Mouse (Mus musculus) layer of hippocampus, adult 2 months (tissue): ENCODE data around the gene C130074G19Rik. TPM values are rescaled to one million over a fixed set of nuclear protein-coding genes. Genes with fewer than 3 reads are reported as not detected.

ENCODE experiments used
- DNase-seq, 2 experiments: peaks; one replicate each; pipeline ENCODE4 v3.0.0; 2022; ENCODE audit warnings: low spot score in 2 of 2
- H3K27ac ChIP-seq: fragments of 200-600 bp; 2 replicates; pipeline ENCODE4 v1.8.1; 2022
- H3K4me3 ChIP-seq: fragments of 200-600 bp; 2 replicates; pipeline ENCODE4 v1.8.1; 2022; ENCODE audit warnings: mild to moderate bottlenecking
- CTCF ChIP-seq: fragments of 200-600 bp; conservative IDR thresholded peaks from 2 replicates; pipeline ENCODE4 v1.8.1; 2022; ENCODE audit warnings: antibody characterized with exemption, mild to moderate bottlenecking, moderate library complexity
- long read RNA-seq, 2 experiments: library from polyadenylated mRNA; stranded (forward); transcript quantifications; one replicate each; pipeline ENCODE4 v2.0.0; 2021; ENCODE audit warnings: borderline mapping rate in 2 of 2
- total RNA-seq, 2 experiments: library from RNA; stranded (reverse); gene quantifications; 2 replicates each; pipeline ENCODE4 v1.2.3; 2021

Gene C130074G19Rik
- 1 to 10 TPM; 7.1 to 8.3 TPM for total RNA-seq
- long read RNA-seq, experiment 1 = 0 reads
- long read RNA-seq, experiment 2 = 0 reads

DNA sequence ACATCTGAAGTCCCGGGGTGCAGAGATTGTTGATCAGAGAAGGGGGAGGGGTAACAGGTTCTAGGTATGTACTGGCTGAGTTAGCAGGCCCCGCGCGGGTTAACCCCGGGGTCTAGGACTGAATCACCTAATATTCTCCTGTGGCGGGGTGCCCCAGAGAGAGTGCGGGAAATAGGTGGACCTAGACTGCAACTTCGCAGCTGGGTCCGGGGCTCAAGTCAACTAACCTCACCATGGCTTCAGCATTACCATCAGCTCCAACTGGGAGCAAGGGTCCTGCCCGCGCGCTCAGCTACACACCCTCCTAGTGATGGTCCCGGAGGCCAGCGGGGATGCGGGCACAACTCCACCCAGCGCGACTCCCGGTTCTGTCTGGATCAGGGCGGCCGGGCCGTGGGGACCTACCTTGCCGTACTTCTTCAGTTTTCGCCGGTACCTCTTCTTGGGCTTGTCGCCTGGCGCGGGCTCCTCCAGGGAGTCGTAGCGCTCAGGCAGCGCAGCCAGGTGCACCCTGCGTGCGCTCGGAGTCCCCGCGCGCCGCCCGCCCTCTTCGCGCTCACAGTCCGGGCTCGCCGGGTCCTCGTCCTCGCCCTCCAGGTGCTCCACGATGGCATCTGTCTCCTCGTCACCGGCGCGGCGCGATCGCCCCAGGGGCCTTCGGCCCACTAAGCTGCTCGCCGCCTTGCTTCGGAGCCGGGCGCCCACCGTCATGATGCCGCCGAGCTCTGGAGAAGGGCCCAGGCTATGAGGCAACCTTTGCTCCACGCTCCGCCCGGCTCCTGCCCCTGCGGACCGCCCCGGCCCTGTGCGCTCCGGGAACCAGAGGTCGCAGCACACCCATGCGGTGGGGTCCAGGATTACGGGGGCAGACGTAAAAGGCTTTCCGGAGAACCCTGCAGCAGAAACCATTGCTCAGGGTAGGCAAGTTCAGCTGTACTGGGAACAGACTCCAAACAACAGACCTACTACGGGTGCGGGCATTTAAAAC, at the start of gene C130074G19Rik:
Gene C130074G19Rik, minus strand, starts transcription at position 938 of the 988 bp plus-strand sequence.
- DNase-seq = no peak
- TF ChIP-seq CTCF = peak; percentile 71
- peak within 1 kb of the TSS; percentile 48 for H3K4me3 ChIP-seq
- H3K27ac ChIP-seq = peak within 1 kb of the TSS; percentile 72

DNA sequence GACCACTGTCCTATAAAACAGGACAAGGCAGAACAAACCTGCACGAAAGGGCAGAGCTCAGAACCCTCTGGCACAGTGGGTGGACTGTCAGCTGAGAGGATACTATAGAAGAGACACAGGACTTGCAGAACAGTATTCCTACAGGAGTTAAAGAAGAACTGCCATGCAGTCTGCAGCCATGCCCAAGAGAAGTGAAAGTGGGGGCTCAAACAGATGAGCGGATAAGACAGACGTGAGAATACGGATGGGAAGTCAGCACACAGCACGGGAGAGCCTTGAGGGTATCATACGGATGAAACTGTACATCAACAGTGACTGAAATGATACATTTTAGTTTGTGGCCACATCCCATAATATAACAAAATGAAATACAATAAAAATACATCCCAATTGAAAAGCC, 48.1 kb upstream of the C130074G19Rik start:
- no peak for TF ChIP-seq CTCF
- DNase-seq = no peak
- H3K4me3 ChIP-seq = no peak overlapping the region
- H3K27ac ChIP-seq = peak overlapping the region; percentile 67; the same call in 1 of the 2 replicates

GRCm38 (mm10) chr1:184928382-184928781, 45.4 kb upstream of the C130074G19Rik start:
- no peak overlapping the region for H3K27ac ChIP-seq
- DNase-seq = no peak
- H3K4me3 ChIP-seq = no peak overlapping the region
- no peak for TF ChIP-seq CTCF

- TF ChIP-seq CTCF = no peak
- no peak for DNase-seq
- no peak overlapping the region for H3K4me3 ChIP-seq
- no peak overlapping the region for H3K27ac ChIP-seq
These were observed 44.9 kb upstream of the C130074G19Rik start for GRCm38 (mm10) chr1:184927911-184928310.

DNA sequence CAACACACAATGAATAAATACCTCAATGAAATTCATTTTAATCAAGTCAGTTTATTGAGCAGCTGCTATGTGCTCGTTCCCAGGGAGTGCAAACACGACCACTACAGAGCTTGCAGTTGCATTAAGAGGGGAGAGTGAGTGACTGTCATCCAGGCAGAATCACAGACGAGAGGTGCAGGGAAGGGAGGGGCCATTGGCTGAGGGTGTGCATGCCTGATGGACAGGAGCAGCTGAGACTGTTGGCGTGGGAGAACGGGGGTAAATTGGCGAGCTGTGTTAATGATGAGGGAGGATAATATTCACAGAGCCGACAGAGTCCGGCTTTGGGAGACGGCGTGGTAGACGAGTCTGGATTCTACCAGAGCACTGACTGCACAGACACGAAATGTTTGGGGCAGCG, 39.8 kb upstream of the C130074G19Rik start:
- Histone ChIP-seq H3K27ac (no peak overlapping the region), H3K4me3 (no peak overlapping the region)
- no peak for TF ChIP-seq CTCF
- DNase-seq = no peak

DNA sequence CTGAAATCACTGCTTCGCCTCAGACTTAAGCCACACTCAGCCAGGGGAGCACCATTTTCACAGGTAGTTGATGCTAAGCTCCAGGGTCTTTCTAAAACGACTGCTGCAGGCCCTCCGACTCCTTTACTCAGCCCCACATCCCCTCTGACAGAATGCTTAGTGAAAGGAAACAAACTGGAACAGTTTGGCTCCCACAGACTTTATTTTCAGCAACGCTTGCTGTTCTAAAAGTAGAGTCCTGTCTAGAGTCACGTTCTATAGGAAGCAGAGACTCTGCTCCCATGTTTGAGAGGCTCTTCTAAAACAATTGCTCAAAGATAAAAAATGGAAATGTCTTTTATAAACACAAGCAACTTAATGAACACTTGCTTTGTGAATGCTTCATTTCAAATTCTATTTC, 37.0 kb upstream of the C130074G19Rik start:
- no peak overlapping the region for H3K27ac ChIP-seq

GRCm38 (mm10) chr1:184918227-184918888, 35.3 kb upstream of the C130074G19Rik start:
- no peak for DNase-seq
- Histone ChIP-seq H3K27ac (no peak overlapping the region), H3K4me3 (no peak overlapping the region)
- peak; percentile 71 for TF ChIP-seq CTCF

More for the DNA sequence above, 37.0 kb upstream of the C130074G19Rik start:
- TF ChIP-seq CTCF = no peak
- no peak for DNase-seq
- H3K4me3 ChIP-seq = no peak overlapping the region

GRCm38 (mm10) chr1:184912336-184912735, 29.3 kb upstream of the C130074G19Rik start:
- no peak for DNase-seq
- Histone ChIP-seq H3K4me3 (no peak overlapping the region), H3K27ac (no peak overlapping the region)
- TF ChIP-seq CTCF = no peak

GRCm38 (mm10) chr1:184911861-184912260, 28.8 kb upstream of the C130074G19Rik start:
- Histone ChIP-seq H3K4me3 (no peak overlapping the region), H3K27ac (no peak overlapping the region)
- TF ChIP-seq CTCF = no peak
- no peak for DNase-seq

GRCm38 (mm10) chr1:184908558-184908957, 25.5 kb upstream of the C130074G19Rik start:
- DNase-seq = no peak
- Histone ChIP-seq H3K27ac (peak overlapping the region; percentile 46), H3K4me3 (no peak overlapping the region)
- no peak for TF ChIP-seq CTCF

DNA sequence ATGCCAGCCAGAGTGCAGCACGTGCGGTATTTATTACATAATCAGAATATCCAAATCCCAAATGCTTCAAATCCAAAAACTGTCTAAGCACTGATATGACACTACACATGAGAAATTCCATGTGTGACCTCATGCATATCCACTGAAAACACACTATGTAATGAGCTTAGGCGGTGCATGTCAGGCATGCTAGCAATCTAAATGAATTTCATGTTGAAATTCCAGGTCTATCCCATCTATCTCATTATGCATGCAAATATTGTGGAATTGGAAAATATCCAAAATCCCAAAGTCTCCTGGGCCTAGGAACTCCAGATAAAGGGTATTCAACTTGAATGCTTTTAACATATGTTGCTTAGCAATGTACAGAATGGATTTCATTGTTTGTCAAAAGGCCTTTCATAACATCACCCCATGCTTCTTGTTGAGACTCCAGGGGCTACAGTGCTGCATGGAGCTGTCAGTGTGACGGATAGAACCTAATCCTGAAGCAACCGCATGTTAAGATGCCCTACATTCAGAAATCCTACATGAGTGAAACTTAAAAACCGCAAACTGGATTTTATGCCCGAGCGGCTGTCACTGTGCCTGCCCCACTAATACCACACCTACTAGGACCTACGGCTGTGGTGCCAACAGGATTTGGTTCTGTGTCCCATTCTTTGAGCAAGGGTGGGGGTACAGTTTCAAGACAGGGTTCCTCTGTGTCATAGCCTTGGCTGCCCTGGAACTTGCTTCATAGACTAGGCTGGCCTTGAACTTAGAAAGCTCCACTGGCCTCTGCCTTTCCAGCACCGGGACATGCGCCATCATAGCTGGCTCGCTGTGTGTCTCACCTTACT, 23.1 kb upstream of the C130074G19Rik start:
- Histone ChIP-seq H3K4me3 (no peak overlapping the region; the same call in 1 of the 2 replicates), H3K27ac (peak overlapping the region; percentile 80)
- no peak for DNase-seq
- no peak for TF ChIP-seq CTCF

GRCm38 (mm10) chr1:184905371-184905770, 22.4 kb upstream of the C130074G19Rik start:
- no peak for TF ChIP-seq CTCF
- Histone ChIP-seq H3K4me3 (peak overlapping the region; percentile 32), H3K27ac (peak overlapping the region; percentile 80)
- peak; percentile 70 to 77 for DNase-seq
